Mouse (Mus musculus) adrenal gland (tissue): ENCODE measurements around the gene Ucp3.
"Not testable (repeated sequence)": the region's sequence is repeated elsewhere in the genome, so short reads cannot be mapped to it uniquely, and the experiment has no call there.

Experiments used
- intact Hi-C: fragments of 180-260 bp; cut with DNase I; formaldehyde crosslinking; loops from one replicate; pipeline ENCODE4 v1.15.1; 2025

Ucp3 gene

DNA sequence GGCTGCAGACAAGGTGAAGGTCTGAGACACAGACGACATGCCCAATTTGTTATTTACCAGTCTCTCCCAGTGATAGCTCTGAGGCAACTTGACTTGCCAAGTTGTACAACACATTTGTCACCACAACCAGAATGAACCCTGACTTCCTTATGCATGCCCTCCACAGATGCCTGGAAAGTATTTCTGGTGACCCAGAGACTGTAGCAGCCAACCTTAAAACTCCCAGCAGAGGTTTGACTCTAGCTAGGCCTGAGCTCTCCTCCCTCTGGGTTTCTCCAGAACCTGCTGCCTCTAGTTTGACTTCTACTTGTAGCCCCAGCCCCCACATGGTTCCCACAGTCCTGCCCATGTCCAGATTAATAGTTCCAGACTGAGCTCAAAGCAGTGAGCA, 1.4 kb upstream of the Ucp3 start:
- intact Hi-C loops: no loop called here

DNA sequence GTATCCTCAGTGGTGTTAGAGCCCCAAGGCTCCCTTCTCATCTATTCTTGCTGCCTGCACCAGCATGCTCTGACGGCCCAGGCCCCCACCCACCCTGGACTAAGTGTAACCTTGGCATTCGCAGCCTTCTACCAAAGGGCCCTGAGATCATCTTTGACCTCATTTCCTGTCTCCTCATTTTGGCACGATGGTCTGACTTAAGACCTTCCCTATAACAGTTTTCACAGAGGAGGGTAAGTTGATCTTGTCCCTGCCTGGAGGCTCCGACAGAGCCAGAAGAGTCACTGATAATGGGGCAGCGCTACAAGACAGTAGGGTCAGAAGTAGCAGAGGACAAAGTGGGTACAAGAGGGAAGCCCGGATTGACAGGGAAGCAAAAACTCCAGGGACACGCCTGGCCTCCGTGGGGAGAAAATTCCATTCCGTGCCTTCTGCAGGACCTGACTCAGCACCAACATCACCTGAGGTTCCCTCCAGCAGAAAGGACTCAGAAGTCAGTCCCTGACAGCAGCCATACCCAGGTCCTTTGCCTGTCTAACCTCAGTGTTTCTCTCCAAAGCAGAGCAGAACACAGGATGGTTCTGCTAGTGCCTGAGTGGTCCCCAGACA, 1.2 kb downstream of the Ucp3 start:
- intact Hi-C loops: no loop called here

DNA sequence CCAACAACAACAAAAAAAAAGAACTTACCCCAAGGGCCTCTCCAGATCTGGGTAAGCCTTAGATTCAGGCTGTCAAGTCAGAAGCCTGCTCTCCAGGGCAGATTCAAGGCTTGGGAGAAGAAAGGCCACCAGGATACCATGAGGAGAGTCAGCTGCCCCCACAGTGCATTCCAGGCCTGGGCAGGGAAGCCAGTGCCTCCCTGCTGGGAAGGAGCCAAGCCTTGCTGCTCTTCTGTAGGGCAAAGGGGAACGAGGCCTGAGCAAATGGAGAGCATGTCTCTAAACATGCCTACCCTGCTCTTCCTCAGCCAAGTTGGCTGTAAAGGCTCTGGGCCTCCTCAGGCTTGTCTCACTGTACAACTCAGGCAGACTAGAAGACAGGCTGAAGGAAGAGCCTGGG, 1.9 kb downstream of the Ucp3 start:
- intact Hi-C loops: no loop called here

DNA sequence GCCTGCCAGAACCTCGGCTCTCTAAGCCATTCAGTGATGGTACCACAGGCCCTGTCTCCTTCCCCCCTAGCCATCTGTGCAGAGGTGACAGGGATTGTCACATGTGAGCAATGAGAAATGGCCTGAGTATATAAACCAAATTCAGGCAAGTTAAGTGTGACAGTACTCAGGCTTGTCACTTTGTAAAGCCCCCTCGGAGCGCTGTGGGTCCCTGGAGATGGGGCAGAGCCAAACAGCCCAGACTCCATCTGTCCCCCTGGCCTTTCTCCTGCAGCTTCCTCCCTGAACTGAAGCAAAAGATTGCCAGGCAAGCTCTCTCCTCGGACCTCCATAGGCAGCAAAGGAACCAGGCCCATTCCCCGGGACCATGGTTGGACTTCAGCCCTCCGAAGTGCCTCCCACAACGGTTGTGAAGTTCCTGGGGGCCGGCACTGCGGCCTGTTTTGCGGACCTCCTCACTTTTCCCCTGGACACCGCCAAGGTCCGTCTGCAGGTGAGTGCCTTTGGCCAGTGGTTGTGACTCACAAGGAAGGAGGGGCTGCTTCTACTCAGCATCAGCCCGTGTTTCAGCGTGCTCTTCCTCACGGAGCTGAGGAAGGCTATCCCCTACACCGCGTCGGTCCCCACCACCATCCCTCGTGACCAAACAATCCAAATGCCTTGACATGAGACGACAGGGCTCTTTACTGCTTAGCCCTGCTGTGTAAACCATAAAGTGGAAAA, 6.5 kb downstream of the Ucp3 start:
- intact Hi-C loops: no loop called here

DNA sequence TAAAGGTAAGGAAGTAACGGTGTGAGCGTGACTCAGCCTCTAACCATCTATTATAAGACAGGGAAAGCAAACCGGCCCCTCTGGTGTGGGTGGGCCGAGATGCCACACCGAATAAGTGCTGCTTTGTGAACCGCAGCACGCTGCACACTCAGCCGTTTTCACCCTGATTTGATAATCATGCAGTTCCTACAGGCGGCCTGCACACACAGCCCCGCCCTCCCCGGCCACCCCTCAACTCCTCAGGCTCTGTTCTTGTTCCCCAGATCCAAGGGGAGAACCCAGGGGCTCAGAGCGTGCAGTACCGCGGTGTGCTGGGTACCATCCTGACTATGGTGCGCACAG, 7.0 kb downstream of the Ucp3 start:
- intact Hi-C loops: no loop called here

DNA sequence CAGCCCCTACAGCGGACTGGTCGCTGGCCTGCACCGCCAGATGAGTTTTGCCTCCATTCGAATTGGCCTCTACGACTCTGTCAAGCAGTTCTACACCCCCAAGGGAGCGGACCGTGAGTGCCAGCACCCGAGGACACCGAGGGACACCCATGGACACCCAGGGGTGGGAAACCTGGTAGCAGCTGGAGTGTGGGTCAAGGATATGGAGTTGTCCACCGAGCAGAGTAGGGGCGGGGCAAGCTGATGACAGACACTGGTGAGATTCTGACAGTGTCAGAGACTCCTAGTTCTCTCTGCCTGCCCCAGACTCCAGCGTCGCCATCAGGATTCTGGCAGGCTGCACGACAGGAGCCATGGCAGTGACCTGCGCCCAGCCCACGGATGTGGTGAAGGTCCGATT, 7.4 kb downstream of the Ucp3 start:
- intact Hi-C loops: no loop called here

DNA sequence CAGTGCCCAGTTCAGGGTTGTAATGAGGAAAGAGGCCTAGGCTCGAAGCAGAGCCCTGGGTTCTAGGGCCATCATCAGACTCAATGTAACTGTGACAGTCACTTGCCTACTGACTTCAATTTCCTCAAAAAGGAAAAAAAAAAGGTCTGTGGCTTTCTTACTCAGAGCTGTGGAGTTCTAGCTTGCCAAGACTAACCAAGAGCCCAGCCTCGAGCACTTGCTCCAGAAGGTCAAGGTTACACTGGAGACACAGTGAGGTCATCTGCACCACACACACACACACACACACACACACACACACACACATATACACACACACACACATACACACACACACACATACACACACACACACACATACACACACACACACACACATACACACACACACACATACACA, 9.3 kb downstream of the Ucp3 start:
- intact Hi-C loops: not testable (repeated sequence)

DNA sequence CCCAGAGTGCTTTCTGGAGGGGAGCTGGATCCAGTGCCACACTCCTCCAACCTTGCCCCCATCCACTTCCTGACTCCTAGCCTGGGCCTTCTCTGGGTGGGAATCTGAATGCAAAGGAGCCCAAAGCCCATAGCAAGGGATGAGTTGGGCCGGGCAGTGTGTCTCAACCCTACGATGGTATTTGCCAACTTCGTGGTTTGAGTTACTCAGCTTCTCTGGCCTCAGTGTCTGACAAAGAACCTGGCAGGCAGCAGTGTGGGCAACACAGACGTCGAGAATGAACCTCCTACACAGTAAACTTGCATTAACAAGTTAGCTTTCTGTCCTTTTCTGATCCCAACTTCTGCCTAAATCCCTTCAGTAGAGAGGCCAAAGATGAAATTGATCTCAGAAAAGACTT, 11.7 kb downstream of the Ucp3 start:
- intact Hi-C loops: no loop called here

DNA sequence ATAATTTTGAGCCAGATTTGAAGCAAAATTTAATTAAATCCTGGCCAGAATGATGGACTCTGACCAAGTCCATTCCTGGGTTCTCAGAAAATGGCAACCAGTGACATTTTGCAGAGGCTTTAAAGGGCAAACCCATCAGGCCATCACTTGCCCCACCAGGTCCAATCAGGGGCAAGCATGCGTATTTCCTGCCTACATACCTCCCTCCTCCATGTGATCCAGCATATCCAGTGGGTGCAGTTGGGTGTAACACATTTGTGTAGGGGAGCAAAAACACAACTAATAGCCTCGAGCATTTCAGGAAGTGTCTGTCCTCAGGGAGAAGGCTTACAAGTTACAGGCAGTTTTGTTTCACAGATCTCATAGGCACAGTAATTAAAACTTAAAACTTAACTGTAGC, 14.5 kb downstream of the Ucp3 start:
- intact Hi-C loops: no loop called here

DNA sequence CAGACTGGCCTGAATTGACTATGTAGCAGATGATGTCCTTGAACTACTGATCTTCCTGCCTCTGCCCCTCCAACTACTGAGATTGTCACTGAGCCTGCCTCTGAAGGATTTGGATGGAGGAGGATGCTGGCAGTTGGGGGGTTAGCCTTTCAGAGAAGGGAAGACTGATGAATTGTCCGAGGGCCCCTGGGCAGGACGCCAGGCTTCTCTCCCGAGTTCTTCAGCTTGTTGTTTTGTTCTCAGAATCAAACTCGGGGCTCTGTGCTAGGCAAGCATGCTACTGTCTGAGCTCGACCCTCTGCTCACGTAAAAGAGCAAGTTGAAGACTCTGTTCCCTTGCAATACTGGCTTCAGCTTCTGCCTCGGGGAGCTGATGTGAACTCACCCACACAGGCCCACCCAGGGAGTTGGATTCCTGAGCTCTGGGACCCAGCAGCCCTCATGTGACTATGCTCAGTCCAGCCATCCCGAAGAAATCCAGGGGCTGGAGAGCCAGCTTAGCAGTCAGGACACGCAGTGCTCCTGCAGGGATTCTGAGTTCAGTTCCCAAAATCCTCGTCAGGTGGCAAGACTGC, 15.8 kb downstream of the Ucp3 start:
- intact Hi-C loops: no loop called here

DNA sequence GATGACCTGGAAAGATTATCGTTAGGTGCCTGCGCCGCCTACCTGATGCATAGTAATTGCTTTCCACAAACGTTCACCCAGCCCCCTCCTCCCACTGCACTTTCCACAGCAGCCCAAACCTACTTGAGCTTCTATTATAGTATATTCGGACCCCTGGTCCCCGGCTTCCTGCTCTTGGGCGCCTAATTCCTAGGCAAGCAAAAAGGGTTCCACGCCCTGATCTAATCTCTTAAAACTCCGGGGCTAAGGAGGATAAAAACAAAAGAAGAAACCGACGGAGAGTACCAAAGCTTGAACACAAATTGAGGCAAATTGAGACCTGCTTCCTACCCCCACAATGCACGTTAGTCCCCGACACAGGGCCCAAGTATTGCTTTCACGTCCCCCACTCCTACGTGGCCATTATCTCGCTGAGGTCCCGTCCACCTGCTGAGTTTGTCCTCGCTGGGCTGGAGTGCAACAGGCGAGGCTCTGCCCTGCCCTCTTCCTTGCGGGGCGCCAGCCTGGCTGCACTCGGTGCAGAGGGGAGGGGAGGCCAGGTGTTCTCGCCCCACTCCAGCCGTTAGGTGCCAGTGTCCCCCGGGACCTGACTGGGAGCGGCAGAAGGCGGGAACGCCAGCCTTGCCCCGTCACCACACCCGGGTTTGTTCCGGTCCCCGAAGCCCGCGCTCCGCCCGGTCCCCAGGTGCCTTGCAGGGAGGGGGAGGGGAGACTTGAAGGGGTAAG, 19.8 kb downstream of the Ucp3 start:
- intact Hi-C loops: loop anchor here (5.0 kb wide), 1 partner anchor 60 kb away; no protein-coding TSS in a partner anchor

DNA sequence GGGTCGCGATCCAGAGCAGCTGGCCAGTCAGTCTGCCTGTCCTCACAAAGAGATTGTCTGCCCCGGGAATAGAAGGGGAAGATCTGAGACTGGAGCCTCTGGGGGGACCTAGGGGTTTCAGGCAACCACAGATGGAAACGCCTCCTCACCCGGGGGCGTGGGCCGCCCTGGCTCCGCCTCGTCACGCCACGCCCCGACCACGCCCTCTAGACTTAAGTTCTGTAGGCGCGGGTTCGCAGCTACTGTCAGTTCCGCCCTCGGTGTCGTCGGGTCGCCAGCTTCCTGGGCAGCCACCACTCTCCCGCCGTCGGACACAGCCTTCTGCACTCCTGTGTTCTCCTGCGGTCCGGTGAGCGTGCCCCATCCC, 20.3 kb downstream of the Ucp3 start, which contains the start of gene Ucp2:
Ucp2 (plus strand) TSS at position 221 of the 367 bp plus-strand sequence.
- intact Hi-C loops: loop anchor here (5.0 kb wide), 1 partner anchor 61 kb away; no protein-coding TSS in a partner anchor

DNA sequence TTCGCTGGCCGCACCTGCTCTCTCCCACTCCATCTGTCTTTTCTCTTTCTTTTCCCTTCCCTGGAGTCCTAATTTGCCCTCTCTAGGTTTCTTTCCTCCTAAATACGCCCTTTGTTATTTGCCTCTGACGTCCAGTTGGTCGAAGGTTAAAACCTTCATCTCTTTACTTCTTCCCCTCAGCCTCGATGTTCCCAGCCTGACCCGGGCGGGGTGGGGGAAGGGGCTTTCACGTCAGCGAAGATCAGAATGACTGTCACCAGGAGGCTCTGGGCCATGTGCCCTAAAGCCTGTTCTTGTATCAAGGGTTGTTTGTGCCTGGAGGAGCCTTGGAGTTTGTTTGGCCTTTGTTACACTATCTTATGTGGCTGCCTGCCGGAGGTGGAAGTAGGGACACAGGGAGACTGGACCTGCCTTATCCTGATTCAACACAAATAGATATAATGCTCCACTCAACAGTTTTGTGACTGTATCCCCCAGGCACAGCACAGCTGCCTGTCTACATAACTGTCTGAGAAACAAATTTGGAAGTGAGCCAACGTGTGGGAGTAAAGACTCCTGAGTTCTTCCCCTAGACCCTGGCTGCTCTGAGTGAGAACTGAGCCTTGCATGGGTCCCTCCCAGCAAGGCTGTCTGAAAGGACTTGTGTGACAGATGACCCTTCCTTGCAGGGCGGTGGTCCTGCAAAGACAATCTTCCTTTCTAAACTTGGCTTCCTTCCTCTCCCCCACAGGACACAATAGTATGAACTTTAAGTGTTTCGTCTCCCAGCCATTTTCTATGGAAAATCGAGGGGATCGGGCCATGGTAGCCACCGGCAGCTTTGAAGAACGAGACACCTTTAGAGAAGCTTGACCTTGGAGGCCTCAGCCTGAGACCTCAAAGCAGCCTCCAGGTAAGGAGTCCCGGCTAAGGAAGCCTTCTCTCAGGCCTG, 21.0 kb downstream of the Ucp3 start:
- intact Hi-C loops: loop anchor here (5.0 kb wide), 1 partner anchor 61 kb away; no protein-coding TSS in a partner anchor

DNA sequence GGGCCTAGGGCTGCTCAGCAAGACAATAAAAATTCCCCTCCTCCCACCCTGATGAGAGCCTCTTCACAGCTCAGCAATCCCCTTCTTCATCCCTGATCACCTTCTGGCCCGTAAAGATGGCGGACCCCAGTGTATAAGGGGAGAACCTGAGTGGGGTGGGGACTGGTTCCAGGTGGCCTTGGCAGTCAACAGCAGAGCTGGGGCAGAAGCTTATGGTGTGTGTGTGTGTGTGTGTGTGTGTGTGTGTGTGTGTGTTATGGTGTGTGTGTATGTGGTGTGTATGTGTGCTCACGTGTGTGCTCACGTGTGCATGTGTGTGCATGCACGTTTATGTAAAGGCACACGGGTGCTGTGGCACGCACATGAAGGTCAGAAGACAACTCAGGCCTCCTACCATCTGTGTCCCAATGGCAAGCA, 21.6 kb downstream of the Ucp3 start:
- intact Hi-C loops: loop anchor here (5.0 kb wide), 1 partner anchor 62 kb away; no protein-coding TSS in a partner anchor

DNA sequence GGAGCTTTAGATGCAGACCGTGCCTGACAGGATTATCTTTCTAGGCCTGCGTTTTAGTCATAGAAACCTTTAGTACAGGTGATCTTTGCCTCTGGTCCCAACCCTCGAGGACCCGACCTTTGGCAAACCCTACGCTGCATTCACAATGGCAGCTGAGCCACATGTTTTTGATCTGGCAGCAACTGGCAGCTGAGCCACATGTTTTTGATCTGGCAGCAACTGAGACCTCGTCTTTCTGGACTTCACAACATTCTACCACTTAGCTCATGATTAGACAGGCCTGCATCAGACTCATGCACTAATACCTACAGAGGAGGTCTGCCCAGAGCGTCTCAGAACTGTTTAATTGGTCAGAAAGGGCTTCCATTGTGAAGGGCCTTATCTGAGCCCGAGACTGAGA, 22.3 kb downstream of the Ucp3 start:
- intact Hi-C loops: no loop called here

DNA sequence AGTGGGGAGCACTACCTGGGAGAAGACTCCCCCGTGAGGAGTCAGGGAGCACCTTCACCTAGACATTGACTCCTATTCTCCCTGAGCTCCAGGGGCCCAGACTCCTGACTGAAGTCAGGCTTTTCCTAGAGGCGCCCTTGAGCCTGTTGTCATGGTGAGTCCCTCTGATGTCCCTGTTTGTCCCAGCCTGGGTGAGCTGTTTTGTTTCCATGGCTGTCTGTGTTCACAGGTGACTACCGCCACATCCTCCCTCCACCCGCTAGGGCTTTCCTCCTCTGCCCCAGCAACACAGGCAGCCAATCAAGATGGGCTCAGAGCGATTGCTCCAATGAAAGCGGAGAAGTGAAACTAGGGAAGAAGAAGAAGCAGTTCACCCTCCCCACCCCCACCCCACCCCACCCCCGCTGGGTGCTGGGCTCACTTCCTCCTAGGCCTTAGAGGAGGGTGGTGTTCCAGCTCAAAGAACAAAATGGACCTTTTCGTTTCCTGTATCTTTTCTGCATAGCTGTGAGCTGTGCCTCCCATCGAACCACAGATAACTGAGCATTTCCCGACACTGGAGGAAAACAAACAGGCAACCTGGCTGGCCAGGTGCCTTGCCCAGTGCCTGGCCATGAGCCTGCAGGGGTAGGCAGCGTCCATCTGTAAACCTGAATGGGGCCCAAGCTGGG, 22.9 kb downstream of the Ucp3 start:
- intact Hi-C loops: no loop called here

DNA sequence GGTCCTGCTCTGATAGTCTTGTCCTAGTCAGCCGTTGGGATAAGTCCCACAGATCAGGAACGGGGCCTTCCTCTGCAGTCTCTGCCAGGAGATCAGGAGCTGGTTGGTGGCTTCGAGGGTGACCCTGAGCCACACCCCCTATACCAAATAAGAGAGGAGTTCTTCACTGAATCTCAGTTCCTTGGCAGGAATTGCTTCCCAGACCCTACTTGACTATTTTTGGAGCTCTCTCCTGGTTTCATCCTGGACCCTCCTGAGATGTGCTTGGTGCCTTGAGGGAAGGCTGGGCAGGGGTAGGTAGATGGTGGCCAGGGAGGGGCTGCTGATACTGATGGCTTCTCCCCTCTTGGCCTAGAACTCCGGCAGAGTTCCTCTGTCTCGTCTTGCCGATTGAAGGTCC, 23.6 kb downstream of the Ucp3 start:
- intact Hi-C loops: no loop called here

DNA sequence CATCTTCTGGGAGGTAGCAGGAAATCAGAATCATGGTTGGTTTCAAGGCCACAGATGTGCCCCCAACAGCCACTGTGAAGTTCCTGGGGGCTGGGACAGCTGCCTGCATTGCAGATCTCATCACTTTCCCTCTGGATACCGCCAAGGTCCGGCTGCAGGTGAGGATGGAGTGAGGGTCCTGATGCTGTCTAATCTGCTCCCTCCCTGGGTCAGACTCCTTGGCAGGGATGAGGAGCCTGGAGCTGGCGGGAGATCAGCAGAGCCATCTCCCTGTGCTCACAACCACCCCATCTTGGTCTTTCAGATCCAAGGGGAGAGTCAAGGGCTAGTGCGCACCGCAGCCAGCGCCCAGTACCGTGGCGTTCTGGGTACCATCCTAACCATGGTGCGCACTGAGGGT, 24.0 kb downstream of the Ucp3 start:
- intact Hi-C loops: no loop called here

DNA sequence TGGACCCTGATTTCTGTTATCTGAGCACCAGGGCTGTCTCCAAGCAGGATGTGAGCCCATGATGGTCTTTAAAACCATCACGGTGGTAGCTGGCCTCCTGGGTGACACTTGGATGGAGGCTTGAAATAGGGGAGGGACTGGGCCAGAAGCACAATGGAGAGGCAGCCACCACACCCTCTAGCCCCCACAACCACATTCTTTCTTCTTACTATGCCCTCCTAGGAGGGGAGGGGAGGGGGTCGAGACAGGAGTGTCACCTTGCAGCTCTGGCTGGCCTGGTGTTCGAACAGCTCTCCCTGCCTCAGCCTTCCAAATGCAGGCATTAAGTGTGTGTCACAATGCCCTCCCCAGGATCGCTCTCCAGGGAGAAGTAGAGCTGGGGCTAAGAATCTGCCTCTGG, 24.6 kb downstream of the Ucp3 start:
- intact Hi-C loops: no loop called here

DNA sequence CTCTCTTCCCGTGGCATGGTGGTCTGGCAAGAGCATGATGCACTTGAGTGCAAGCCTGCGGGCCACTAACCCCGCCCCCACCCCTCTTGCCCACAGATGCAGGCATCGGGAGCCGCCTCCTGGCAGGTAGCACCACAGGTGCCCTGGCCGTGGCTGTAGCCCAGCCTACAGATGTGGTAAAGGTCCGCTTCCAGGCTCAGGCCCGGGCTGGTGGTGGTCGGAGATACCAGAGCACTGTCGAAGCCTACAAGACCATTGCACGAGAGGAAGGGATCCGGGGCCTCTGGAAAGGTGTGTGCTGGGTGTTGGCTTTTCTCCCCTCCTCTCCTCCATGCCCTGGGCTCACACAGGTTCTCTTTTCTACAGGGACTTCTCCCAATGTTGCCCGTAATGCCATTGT, 25.2 kb downstream of the Ucp3 start:
- intact Hi-C loops: no loop called here

DNA sequence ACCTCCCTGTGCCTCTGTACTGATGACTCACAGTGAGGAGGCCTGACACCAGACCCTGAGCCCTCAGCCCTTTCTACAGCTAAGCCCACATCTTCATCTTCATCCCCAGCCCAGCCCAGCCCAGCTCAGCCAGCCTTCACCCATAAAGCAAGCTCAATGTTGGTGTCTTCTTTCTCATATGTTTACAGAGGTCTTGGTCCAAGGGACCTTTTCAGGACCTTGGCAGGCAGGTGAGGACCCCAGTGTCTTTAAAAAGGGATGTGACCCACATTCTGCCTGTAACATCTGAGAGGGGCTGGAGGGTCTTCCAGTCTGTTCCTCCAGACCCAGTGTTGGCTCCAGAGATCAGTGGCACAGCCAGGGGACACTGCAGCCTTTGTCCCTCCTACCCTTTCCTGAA, 26.7 kb downstream of the Ucp3 start:
- intact Hi-C loops: no loop called here
